Mouse (Mus musculus) right cerebral cortex, adult 18-20 months (tissue): Measurements from ENCODE around the gene Prrc2a.
A peak's percentile ranks its signal among the peaks of the same experiment; 100 is the strongest.

ENCODE experiments used
- DNase-seq: peaks from one replicate; pipeline ENCODE4 v3.0.0; 2022; ENCODE audit warnings: mixed read lengths

The Prrc2a gene

GRCm38 (mm10) chr17:35189186-35189585 is 24.5 kb upstream of the Prrc2a start:
- no peak for DNase-seq

DNA sequence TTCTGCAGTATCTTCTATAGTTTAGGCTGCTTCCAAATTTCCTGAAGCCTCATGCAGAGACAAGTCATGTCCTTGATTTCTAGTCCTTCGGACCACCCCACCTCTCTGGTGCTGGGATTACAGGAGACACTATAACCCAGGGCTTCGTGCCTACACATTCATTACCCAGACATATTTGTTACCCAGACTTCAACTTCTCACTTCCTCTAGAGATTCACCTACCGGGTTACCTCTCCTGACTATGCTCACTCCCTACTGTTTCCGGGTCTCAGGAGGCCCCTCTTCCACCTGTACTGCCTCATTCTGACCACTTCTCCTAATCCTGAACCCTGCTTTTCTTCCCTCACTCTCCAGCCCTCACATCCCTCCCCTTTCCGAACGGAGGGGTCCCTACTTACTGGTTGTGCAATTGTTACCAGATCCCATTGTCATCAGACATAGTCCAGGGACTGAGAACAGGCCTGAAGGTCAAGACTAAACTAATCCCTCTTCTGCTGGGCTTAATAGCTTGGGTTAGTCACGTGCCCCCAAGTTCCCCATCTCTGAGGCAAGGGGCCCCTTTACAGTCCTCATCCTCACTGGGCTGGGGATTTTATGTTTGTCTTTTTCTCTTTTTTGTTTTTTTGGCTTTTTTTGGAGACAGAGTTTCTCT is 23.4 kb upstream of the Prrc2a start, which contains the start of gene Lst1:
Lst1 (minus strand) TSS at position 481 of the 652 bp plus-strand sequence.
- no peak for DNase-seq

- DNase-seq, result no peak
Measured at GRCm38 (mm10) chr17:35187345-35187744, 22.6 kb upstream of the Prrc2a start.

DNA sequence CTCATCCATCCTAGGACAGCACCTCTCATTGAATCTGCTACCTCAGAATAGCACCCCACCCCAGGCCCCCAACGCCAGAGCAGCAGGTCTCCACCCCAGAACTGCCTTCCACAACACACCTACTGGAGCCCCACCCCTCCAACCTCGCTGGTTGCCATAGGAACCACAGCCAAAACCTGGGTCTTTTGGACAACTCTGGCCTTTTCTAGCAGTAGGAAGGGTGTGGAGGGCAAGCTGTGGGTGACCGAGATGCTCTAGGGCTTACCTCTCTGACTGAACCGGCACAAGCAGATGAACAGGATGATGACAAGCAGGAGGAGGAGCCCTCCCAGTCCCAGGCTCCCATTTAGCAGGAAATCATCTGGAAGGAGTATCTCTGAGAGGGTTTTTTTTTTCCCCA is 22.0 kb upstream of the Prrc2a start:
- DNase-seq, result no peak

DNA sequence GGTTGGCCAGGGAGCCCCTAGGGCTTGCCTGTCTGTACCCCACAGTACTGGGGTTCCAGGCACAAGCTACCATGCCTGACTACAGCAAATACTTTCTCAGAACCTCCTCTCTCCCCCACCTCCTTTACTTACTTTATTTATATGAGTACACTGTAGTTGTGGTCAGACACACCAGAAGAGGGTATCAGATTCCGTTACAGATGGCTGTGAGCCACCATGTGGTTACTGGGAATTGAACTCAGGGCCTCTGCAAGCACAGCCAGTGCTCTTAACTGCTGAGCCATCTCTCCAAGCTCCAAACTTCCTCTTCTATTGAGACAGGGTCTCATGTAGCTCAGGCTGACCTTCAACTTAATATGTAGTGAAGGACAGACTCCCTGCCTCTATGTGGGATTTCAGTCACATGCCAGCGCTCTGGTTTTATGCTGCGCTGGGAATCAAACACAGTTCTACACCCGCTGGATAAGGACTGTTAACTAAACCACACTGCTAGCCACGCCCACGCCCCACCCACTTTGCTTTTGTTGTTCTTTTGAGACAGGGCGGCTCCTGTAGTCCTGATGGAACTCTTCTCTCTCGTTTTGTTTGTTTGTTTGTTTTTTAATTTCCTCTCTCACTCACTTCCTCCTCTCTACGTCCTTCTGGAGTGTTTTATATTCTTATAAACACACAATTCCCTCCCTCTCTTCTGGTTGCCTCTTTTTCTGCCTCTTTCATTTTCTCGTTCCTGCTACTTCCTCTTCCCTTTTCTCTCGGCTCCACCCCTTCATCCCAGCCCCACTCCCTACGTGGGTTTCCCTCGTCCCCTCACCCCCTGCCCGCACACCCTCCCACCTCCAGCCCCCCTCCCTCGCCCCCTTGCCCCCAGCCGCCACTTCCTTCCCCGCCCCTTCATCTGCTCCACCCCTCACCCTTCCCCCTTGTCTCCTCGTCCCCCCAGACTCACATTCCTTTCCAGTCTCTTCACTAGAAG is 21.2 kb upstream of the Prrc2a start:
- DNase-seq, result no peak

GRCm38 (mm10) chr17:35180093-35180492 is 15.4 kb upstream of the Prrc2a start:
- DNase-seq, result no peak

DNA sequence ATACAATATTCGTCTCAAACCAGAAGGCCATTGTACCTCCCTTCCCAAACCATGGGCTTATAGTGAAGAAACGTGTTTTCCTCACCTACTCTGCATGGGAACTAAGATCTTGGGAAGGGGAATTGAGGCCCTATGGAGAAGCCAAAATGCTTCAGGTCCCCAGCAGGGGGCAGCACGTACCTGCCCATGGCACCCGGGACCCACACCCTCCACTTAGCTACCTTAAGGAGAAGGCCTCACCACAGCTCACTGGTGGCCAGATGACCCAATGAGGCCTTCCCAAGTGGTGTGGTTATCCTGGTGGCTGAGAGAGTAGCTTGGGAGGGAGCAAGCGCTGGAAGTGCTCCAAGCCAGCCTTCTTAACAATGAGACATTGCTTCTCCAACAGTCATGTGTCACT is 13.8 kb upstream of the Prrc2a start:
- no peak for DNase-seq

DNA sequence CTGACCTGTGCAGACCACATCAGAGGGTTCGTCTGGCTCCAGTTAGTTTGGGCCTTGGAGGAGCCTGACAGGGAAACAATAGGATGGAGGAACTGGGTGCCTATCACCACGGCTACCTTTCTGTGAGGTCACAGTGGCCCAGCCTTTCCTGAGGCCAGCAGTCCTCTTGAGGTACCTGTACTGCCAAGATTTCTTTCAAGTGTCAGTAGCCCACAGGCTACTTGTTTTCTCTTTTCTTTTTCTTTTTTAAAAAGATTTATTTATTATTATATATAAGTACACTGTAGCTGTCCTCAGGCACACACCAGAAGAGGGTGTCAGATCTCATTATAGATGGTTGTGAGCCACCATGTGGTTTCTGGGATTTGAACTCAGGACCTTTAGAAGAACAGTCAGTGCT is 11.3 kb upstream of the Prrc2a start, which contains the start of gene Aif1:
Aif1 (minus strand) TSS at position 101 of the 400 bp plus-strand sequence.
- DNase-seq, result no peak

GRCm38 (mm10) chr17:35175382-35175781 is 10.7 kb upstream of the Prrc2a start:
- DNase-seq, result no peak

DNA sequence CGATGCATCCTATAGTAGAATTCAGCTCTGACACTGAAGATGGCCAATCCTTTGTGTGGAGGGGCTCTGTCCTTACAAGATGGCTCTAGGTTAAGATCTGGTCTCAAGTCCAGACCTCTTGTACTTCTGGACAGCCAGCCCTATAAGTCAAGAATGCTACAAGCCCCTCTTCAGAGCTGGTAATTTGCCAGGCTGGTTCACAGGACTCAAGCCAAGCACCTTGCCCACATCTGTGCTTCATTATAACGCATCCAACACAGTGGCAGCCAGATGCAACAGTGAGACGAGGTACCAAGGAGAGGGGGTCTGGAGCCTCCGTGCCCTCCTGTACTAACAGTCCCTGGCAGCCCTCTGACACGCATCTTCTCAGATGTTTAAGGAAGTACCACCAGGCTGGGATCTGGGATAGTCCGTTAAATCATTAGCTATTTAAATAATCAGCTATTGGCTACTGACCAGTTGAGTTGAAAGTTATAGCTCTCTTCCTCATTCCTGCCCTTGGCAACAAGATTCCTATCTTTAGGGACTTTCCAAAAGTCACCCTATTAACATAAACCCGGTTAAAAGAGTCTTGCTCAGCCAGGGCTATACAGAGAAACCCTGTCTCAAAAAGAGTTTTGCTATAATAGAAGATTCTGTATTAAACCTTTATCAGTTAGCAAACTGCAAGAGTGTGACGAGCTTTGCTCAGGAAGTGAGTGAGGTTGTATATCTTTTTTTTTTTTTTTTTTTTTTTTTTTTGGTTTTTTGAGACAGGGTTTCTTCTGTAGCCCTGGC is 9.7 kb upstream of the Prrc2a start:
- no peak for DNase-seq

DNA sequence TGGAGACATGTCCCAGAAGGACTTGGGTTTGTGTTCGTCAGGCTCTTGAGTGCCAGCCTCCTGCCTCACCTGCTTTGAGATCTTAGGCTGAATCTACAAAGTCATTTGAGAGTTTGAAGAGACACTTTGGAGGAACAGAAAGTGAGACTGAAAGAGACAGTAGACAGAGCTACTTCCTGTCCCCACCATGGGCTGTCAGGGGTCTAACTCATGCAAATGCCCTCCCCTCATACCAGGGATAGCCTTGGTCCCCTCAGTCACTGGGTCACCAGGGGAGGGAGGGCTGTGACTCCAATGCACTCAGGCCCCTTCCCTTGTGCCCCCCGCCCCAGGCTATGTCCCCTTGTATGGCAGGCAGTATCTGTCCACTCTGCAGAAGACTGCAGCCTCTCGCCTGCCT is 8.6 kb upstream of the Prrc2a start:
- DNase-seq, result no peak

DNA sequence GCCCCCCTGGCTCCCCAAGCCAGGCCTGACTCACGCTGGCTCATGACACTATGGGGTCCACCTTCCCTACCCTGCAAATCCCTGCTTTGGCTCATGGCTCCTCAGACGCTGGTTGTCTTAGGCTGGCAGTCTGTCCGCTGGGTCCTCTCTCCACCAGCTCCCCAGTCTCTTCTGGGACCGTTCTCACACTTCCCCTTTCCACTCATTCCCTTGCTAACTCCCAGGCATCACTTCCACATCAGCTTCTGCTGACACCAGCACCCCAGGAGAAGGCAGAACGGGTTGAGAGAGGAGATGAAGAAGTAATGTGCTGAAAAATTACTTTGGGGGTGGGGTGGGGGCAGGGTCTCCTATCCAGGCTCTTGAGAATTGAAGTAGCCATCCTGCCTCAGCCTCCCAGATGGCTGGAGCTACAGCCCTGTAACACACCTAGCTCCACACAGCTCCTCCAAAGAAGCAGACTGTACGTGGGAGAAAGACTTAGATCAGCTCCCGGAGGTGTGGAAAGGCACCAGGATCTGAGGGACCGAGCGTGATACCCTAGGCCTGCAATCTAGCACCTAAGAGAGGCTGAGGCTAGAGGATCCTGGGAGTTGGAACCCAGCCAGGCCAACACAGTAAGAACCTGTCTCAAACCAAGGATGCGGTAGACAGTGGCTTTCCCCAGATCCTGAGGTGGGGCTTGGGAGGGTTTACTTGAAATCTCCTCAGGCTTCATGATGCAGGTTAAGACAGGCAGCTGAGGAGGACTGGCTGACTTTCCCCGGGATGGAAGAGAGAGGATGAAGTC is 7.9 kb upstream of the Prrc2a start:
- peak; percentile 76 for DNase-seq

GRCm38 (mm10) chr17:35168541-35169207 is 4.0 kb upstream of the Prrc2a start:
- DNase-seq, result no peak

DNA sequence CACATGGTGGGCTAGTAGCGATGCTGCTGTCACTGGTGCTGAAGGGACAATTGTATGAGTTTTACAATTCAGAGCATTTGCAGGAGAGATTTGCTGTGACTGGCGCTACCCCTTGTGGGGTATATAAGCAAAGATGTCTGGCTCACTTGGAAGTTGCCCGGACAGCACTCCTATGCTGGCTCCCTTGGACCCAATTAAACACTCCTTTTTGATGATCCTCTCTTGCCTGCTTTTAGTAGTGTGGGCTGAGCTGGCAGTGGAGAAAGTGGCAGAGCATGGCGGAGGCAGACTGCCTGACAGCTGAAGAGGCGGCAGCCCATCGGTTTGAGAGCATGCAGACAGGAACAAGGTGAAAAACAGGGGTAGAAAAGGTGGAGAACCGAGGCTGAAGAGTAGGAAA is 3.1 kb upstream of the Prrc2a start:
- DNase-seq, result peak; percentile 63

- DNase-seq, result peak; percentile 70
Measured at GRCm38 (mm10) chr17:35166352-35167035, 1.8 kb upstream of the Prrc2a start.

GRCm38 (mm10) chr17:35165451-35166155 is 906 bp upstream of the Prrc2a start:
- DNase-seq, result no peak

DNA sequence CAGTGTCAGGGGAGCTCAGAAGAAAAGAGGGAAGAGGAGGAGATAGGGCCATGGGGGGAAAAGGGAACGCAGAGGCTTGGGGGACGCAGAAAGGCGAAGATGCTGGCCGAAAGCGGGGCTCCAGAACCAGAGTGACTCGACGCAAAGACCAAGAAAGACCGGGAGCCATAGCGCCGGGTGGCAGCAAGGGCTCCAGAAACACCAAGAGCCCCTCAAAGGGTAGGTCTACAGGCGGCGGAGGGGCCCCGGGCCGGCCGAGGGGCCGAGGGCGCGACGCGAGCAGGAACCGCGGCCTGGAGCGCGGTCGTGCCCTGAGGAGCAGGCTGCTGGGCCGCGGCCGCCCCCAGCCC is 504 bp downstream of the Prrc2a start:
- DNase-seq, result no peak

DNA sequence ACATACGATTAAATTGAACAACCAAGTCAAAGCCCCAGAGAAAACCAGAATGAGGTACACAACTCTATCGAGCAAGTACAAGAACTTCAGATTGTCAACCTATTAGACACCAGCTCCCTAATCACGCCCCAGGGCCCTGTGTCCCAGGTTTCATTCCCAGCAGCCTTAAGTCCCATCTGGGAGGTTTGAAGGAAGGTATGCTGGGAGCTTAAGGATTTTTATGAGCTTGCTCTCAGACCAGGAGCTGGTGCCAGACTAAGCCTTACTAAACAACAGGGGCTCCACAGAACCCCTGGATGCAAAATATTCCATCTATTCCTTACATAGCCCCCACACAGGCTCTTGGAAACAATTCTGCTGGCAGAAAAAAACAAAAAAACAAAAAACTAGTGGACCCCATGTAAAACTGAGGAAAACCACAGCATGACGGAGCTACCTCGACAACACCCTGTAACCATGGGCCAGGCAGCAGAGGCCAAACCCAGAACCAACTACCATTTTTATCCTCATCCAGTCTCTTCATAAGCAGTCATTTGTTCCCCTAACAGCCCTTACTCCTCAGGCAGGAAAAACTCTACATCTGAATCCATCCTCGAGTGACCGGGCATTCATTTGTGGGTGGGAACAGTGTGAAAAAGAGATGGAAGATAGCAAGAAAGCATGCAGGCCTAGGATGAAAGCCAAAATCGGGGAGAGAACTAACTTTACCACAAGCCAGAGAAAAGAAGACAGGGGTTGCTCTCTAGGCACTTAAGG is 1.2 kb downstream of the Prrc2a start:
- no peak for DNase-seq

GRCm38 (mm10) chr17:35162730-35163129 is 2.0 kb downstream of the Prrc2a start:
- no peak for DNase-seq

GRCm38 (mm10) chr17:35162121-35162520 is 2.6 kb downstream of the Prrc2a start:
- DNase-seq, result no peak
